Mouse (Mus musculus) right cerebral cortex, adult 2 months (tissue): ENCODE results near the gene Gm28557.
A peak's percentile ranks its signal among the peaks of the same experiment; 100 is the strongest.
"Not testable (repeated sequence)": the region's sequence is repeated elsewhere in the genome, so short reads cannot be mapped to it uniquely, and the experiment has no call there.

Source experiments
- DNase-seq, 2 experiments: peaks; one replicate each; pipeline ENCODE4 v3.0.0; 2021 to 2022; ENCODE audit warnings: low spot score in 2 of 2

Gm28557 gene

GRCm38 (mm10) chr13:67108194-67108820, at the start of gene Gm28557:
Gene Gm28557 (minus strand): TSS chr13:67108604.
- DNase-seq = peak; percentile 97

- peak; percentile 93 to 97 for DNase-seq
Measured at GRCm38 (mm10) chr13:67128038-67128721, 19.8 kb upstream of the Gm28557 start.

GRCm38 (mm10) chr13:67127507-67127906, 19.1 kb upstream of the Gm28557 start:
- DNase-seq = not testable (repeated sequence)

- no peak for DNase-seq
Measured at GRCm38 (mm10) chr13:67124460-67124859, 16.1 kb upstream of the Gm28557 start.

- not testable (repeated sequence) for DNase-seq
Measured at GRCm38 (mm10) chr13:67121360-67121759, 13.0 kb upstream of the Gm28557 start, which contains the start of gene Zfp759. Gene Zfp759 (plus strand): TSS chr13:67121660.

- DNase-seq = not testable (repeated sequence)
Measured at GRCm38 (mm10) chr13:67116163-67116562, 7.8 kb upstream of the Gm28557 start, which contains the start of gene Rslcan18. Gene Rslcan18 (minus strand): TSS chr13:67116263.

GRCm38 (mm10) chr13:67113287-67113686, 4.9 kb upstream of the Gm28557 start:
- DNase-seq = no peak

- DNase-seq = peak; percentile 30 to 46
Measured at GRCm38 (mm10) chr13:67112096-67112495, 3.7 kb upstream of the Gm28557 start.

GRCm38 (mm10) chr13:67108821-67109206, 410 bp upstream of the Gm28557 start:
- peak in 1 of 2 experiments; percentile 67 for DNase-seq

- DNase-seq = no peak
Measured at GRCm38 (mm10) chr13:67107681-67108080, 723 bp downstream of the Gm28557 start.

GRCm38 (mm10) chr13:67097876-67098275, 10.5 kb downstream of the Gm28557 start, which contains the start of gene Zfp708:
Gene Zfp708 (minus strand): TSS chr13:67097976.
- no peak for DNase-seq

- no peak for DNase-seq
Measured at GRCm38 (mm10) chr13:67090154-67090553, 18.2 kb downstream of the Gm28557 start.

- no peak for DNase-seq
Measured at GRCm38 (mm10) chr13:67081946-67082345, 26.5 kb downstream of the Gm28557 start.

GRCm38 (mm10) chr13:67081142-67081713, 27.2 kb downstream of the Gm28557 start:
- DNase-seq = peak; percentile 64 to 77

GRCm38 (mm10) chr13:67077244-67077643, 31.2 kb downstream of the Gm28557 start:
- DNase-seq = no peak

GRCm38 (mm10) chr13:67072786-67073185, 35.6 kb downstream of the Gm28557 start:
- no peak for DNase-seq

GRCm38 (mm10) chr13:67065386-67065785, 43.0 kb downstream of the Gm28557 start:
- no peak for DNase-seq

- DNase-seq = no peak
Measured at GRCm38 (mm10) chr13:67062427-67062826, 46.0 kb downstream of the Gm28557 start.

GRCm38 (mm10) chr13:67060786-67061358, 47.5 kb downstream of the Gm28557 start, which contains the start of gene Zfp712:
Gene Zfp712 (minus strand): TSS chr13:67061170.
- peak; percentile 94 to 98 for DNase-seq

- no peak for DNase-seq
Measured at GRCm38 (mm10) chr13:67060161-67060785, 48.1 kb downstream of the Gm28557 start.
